Mouse (Mus musculus) c-Kit-positive CD71-positive TER-119-negative erythroid progenitor cells, embryonic 14.5 days (primary cell): ENCODE results near the gene Lrcol1.

Experiments used
- DNase-seq: peaks from one replicate; pipeline ENCODE4 v3.0.0-alpha.2; 2013; ENCODE audit warnings: low read depth

Gene Lrcol1

DNA sequence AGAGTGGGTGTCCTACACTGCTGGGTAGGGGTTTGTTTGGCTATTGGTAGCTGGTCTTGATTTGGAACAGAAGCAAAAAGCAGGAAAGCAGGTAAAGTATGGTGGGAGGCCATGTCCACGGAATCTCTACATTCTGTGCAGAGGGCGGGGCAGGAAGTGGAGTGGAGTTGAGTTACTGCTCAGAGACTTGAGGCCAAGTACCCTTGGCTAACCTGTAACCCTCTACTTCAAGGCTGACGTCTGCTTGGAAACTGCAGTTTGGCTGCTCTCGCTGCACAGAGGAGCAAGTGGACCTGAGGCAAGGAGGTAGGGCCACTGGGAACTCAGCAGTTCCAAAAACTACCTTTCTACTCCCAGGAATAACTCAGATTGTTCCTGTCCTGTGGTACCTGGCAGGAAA is at the start of gene Lrcol1:
Lrcol1 (plus strand) TSS at position 207 of the 400 bp plus-strand sequence.
- no peak for DNase-seq

DNA sequence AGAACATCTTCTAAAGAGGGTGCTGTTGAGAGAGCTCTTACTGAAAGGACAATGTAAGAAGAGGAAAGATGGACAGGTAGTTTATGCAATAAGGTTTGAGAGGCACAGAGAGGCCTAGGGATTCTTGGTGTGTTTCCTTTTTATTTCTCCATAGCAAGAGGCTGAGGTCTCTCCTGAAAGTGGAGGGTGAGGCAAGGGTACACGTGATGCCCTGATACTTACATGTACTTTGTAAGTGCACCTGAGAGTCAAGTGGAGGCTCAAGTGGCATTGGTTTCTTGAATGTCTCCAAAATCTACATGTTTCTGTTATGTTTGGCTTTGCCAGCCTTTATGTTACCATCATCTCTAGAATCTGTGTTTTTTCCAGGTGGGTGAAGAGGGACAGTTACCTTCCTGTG is 47.9 kb upstream of the Lrcol1 start:
- no peak for DNase-seq

DNA sequence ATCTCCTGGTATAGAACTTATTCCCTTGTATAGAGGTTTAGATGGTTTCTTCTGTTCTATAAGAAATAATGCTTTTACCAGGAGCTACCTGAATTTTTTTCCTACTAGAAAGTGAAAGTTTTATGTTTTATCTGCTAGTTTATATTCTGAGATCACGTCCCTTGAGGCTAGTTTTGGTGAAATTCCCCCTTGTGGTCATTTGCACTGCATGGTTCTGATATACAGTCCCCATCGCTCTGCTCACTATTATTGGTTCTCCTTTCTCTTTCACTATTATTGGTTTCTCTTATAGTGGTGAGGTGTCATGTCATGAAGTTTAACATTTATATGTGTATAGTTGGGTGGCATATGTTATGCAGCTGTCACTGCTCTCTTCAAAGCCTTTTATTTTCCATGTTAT is 43.9 kb upstream of the Lrcol1 start:
- no peak for DNase-seq

DNA sequence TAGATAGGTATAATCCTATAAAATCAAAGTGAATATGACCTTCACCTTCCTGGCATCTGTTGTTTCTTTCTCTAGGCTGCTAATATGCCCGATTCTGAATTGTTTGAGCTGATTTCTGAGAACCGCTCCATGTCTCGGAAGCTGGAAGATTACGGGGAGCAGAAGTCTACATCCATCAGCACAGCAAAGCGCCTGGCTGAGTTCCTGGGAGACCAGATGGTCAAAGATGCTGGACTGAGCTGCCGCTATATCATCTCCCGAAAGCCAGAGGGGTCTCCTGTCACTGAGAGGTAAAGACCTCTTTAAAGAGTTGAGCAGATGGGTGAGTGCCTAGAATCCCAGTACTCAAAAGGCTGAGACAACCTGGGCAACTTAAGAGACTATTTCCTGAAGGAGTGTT is 35.7 kb upstream of the Lrcol1 start:
- no peak for DNase-seq

DNA sequence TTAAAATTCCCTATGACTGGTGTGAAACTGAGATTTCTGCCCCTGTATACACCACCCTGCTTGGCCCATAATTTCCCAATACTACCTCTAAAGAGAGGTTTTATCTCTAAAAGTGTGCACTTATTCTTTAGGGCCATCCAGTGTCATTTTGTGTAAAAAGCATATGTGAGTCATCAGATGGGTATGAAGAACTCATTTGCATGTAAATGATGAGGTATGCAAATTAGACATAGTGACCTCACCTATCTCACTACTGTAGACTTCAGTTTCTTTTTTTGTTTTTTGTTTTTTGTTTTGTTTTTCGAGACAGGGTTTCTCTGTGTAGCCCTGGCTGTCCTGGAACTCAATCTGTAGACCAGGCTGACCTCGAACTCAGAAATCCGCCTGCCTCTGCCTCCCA is 31.4 kb upstream of the Lrcol1 start:
- no peak for DNase-seq

DNA sequence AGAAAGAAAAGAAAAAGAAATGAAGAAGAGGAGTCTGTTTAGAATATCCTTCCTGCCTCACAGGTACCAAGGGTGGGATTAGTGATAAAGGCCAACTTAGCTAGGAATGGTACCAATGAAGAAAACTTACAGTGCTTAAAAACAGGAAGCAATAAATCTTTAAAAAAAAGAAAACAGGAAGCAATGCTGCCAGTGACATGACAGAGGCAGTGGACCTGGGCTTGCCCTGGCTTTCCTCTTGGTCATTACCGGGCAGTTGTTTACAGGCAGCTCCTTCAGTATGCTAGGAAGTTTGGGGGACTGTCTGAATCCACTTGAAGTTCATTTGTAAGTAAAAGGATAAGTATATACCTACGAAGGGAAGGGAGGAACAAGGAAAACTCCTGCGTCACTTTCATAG is 14.0 kb upstream of the Lrcol1 start:
- no peak for DNase-seq

DNA sequence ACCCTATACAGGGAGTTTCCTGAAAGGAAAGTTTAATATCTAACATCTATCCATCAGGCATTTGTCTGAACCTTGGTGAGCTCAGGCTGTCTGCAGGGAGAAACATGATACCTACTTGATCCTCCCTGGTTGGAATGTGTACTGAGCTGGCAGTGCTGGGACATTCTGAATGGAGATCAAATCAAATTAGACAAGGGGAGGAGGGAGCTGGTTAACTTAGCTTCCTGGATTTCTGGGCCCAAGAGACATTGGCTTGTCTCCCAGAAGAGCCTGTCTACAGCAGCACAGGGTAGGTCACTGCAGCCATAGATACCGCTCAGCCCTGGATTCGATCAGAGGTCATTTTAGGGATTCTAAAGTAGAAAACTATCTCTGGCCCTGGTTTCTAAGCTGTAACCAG is 5.7 kb upstream of the Lrcol1 start:
- no peak for DNase-seq

DNA sequence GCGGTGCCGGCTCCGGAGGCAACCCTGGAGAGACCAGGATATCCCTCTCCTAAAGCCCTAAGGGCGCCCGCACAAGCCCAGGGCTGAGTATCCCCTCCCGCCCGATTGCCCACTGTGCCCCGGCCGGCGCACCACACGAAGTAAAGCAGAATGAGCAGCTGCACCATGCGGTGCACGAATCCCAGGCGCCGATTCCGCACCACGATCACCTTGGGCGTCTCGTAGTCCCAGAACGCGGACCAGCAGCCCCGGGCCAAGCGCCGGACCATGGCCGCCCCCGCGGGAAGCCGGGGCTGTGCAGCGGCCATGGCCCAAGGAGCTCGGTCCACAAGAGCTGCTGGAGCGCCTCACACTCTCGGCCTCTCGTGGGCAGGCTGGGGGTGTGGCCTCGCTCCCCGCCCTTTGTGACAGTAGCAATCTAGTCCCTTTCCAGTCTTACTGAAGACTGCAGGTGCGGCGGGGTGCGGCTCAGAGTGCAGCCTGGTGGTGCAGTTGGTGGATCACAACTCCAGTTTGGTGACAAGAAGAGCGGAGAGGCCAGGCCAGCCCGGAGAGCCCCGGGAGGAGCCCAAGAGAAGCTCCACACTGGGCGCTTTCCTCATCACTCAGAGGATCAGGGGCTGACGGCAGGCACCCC is 1.8 kb upstream of the Lrcol1 start, which contains the start of gene P2rx2:
P2rx2 (minus strand) TSS at position 565 of the 637 bp plus-strand sequence.
- DNase-seq = peak; percentile 17

DNA sequence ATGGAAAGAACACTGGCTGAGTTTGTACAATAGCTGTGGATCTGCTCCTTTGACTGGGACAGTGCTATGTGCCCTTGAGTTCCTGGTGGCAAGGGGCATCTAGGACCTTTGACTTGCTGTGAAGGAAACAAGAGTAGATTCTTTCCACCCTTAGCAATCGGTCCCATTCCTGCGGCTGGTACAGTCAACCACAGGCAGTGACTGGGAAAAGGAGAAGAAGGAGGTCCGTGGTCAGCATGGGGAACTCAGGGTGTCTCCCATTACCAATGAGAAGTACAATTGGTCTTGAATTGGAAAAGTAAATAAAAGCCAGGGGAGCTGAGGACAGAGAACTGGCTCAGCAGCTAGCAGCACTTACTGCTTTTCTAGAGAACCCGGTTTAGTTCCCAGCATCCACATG is 1.0 kb downstream of the Lrcol1 start:
- no peak for DNase-seq

DNA sequence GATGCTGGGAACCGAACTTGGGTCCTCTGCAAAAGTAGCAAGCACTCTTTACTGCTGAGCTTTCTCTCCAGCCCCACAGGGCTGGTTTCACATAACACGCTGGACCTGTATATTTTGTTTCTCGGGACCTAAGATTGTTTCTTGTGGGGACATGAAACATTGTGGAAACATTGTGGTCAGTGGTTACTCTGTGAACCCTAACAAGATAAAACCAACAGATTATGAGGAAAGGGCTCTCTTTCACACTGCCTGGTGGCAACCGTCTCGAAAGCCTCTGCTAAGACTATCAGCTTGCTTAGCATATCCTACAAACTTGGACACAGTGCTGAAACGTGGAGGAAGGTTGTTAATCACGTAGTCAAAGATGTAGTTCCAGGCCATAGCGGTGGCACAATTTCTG is 2.5 kb downstream of the Lrcol1 start:
- no peak for DNase-seq

DNA sequence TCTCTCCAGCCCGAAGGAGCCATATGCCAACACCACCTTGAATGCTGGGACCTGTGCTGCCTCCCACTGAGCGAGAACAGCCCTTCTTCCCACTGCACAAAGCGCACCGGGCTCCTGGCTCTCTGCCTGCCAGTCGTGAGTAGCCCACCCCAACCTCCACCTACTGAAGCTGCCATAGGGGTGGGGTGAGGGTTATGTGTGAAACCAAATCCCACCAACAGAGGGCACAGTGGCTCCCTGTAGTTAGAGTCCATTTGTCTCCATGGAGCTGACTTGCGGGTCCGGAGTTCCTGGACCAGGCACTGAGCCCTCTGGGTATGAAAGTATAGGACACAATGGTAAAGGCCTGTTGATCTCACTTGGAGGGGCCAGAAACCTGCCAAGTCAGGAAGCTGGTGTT is 10.2 kb downstream of the Lrcol1 start:
- DNase-seq = peak; percentile 21

DNA sequence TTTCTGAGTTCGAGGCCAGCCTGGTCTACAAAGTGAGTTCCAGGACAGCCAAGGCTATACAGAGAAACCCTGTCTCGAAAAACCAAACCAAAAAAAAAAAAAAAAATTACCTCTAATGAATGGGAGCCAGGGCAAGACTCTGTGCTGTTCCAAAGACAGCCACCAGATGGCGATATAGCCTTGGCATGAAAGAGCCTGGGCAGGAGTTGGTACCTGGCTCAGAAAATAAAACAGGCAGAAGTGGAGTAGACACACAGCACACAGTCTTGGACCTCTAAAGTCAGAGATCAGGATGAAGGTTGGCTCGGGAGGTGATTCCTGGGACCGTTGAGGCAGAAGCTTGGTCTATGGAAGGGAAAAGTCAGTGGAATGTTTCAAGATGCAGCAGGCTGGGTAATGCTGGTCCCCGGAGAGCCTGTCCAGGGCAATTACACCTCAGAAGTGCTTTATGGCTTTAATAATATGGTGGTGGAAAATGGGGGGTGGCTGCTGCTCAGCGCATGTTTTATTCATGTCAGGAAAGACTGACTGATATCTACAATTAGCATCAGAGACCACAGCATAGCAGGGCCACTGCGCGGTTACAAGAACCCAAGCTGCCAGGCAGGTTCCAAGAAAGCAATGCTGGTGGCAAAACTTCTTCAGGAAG is 13.1 kb downstream of the Lrcol1 start:
- DNase-seq = peak; percentile 78

DNA sequence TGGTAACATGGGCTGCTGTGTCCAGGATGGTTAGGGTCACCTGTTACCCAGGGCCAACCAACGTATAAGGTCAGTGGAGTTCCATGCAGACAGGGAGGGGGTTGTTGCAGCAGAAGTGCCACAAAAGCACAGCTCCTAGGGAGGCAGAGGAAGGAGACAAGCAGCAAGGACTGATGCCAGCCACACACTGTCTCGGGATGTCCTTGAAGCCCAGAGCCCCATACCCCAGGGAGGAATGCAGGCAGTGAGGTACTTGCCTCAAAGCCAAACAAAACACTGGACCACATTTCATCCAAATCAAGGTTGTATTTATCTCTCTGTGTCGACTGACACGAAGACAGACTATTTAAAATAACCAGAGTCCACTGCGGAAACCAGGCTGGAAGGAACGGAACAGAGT is 16.9 kb downstream of the Lrcol1 start:
- no peak for DNase-seq

DNA sequence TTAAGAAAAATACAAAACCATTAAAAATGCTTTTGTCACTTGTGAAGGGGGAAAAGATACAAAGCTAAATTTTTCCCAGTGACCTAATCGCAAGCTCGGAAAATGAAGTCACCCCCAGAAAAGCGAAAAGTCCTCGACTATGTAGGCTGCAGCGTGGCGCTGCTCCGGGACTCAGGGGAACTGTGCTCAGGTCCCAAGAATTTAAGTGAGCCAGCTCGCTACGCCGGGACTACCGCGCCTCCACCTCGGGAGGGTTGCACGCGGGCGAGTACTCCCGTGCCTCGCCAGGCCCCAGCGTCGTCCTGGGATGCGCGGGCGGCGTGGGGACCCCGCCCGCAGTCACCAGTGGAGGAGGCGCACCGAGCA is 18.3 kb downstream of the Lrcol1 start:
- DNase-seq = no peak

DNA sequence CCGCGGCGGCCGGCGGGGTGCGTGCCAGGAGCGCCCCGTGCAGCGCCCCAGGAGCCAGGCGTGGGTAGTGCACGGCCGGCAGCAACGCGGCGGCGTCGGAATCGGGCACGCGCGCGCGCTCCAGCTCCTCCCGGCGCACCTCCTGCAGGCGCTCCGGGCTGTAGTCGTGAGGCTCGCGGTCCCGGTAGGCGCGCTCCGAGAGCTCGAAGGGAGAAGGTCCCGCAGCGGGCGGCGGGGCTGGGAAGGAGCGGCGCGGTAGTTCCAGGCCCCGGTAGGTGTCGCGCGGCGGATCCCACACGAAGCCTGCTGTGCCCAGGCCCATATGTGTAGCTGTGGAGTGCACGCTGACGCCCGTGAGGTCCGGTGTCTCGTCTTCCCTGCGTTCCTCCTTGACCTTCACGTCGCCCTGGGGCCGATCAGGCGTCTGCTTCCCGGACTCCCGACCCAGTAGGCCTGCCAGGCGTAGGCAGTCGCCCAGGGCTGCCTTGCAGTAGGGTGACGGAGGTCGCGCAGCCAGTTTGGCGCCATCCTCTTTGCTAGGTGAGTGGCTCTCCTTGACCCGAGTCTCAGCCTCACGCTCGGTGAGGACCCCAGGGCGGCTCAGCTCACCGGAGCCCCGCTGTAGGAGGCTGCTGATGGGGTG is 18.8 kb downstream of the Lrcol1 start:
- peak; percentile 47 for DNase-seq

DNA sequence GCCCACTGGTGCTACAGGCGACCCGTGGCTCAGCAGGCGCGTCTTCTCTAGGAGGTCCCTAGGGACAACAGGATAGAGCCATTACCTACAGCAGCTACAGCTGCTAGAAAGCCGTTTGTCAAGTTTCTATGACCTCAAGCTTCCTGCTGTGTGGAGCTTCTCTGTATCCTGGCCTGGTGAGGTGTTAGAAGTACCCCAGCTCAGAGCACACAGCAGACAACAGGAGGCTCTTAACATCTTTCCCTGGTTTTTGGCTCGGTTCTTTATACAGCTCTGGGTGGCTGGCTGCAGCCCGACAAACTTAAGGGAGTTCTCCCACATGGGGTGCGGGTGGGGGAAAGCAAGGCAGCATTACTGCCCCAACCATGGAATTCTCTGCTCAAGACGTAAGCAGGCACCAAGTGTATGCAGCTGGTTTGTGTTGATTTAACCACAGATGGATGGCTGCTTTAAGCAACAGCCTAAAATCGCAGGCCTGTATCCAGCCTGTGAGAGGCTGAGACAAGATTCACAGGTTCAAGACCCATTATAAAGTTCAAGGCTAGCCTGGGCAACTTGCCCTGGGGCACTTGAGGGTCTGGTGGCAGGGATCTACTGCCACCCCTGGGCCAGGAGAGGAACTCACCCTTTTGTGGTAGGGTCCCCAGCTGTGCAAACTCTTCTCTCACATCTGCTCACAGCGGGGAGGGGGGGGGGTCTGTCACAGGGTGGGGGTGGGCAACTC is 19.5 kb downstream of the Lrcol1 start:
- no peak for DNase-seq

DNA sequence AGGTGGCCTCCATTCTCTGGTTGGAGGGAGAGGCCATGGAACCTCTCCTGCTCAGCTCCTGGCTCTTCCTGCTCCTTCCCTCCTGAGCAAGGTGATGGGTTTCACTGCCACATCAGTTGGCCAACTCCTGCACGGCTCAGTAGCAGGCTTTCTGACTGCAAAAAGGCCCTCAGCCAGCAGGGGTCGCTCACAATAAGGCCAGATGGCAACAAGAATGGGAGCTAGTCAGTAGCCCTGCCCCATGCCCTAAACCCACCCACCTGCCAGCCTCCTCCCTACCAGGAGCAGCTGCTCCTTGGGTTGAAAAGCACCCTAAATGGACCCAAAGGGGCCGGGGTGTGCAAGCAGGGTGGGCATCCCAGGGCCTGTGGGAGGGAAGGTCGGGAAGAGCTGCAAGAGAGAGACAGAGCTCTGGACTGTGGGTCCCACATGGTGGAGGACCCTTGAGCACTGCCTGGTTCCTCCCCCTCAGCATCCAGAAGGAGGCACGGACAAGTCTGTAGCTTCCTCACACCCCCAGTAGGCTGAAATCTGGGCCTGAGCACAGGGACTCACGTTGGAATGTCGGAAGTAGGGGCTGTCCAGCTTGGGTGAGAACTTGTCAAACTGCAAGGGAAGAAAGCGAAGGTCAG is 32.4 kb downstream of the Lrcol1 start:
- DNase-seq = peak; percentile 42

DNA sequence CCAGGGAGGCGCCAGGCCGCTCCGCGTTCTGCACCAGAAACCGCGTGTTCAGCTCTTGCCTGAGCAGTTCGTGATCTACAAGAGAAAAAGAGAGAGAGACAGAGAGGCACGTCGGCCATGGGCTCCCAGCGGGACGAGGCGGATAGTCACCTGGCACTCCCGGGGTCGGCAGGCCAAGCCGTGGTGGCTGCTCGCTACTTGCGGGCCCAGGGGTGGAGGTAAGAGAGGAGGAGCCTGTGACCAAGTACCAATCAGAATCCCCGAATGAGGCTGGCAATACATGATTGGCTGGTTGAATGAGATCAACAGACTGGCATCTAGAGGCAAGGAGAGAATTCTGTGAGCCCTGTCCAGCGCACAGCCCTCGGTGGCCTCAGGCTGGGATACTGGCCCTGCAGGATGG is 33.7 kb downstream of the Lrcol1 start:
- DNase-seq = no peak

DNA sequence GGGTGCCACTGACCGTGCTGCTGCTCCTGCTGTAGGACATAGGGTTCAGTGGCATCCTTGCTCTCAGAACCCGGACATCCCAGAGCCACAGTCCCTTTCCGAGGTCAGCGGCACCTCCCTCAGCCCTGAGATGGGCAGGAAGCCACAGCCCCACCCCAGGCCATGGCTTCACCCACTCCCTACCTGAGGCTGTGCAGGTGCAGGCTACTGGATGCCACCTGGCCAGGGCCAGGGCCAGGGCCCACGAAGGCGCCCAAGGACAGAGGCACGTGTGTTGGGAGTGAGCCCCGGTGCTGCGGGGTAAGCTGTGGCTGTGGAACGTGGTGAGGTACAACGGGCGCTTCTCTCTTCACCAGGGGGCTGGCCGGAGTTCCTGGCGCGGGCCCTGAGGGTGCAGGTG is 34.6 kb downstream of the Lrcol1 start:
- DNase-seq = no peak

DNA sequence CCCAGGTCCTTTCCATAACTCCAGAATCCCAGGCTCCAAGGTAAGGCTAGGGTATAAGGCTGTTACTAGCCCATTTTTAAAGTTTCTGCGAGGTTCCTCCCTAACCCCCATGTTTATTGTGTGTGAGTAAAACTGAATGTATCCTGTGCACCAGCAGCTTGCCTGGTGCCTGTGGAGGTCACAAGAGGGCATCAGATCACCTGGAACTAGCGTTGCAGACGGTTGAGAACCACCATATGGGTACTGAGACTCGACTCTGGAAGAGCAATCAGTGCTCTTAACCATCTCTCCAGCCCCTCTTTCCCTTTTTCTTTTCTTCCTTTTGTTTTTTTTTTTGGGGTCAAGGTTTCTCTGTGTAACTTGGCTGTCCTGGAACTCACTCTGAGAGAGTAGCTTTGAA is 35.3 kb downstream of the Lrcol1 start:
- no peak for DNase-seq

DNA sequence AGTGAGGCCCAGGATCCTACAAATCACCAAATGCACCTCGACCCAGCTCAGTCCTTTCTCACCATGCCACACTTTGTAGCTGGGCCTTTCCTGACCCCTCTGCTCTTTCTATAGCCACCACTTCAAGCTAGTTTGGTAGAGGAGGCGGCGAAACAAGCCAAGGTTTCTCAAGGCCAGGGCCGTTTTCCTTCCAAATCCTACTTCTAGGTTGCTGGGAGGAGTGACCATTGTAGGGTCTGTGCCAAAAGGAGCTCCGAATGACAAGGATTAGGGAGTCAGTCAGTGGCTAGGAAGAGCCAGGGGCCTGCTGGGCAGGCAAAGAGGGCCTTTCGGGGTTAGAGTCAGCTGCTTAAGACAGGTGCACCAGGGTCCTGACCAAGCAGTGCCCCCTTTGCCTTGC is 40.0 kb downstream of the Lrcol1 start:
- DNase-seq = no peak

DNA sequence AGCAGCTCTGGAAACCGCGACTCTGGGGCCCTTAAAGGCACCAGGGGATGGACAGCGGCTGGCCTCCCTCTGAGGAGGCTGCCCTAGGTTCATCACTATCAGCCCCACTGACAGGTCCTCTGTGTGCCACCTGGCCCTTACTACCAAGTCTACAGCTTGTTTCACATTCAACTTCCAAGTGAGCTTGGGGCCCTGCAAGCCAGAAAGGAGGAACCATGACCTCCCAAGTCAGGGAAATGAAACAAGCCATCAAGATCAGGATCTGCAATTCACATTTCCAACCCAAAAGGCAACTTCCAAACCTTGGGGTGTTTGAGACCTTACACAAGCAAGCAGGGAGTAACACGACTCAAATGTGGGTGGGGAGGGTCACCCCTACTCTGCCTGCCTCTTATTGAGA is 40.7 kb downstream of the Lrcol1 start:
- no peak for DNase-seq
